Mouse (Mus musculus) neutrophil, adult 59 days (primary cell): ENCODE data around the gene Casp12. TPM values are rescaled to one million over a fixed set of nuclear protein-coding genes. Genes with fewer than 3 reads are reported as not detected.

Experiments used
- total RNA-seq, 2 experiments: library from RNA; stranded (reverse); gene quantifications; 1 replicate in 1 of 2; 2 replicates in 1 of 2; pipeline ENCODE4 v1.2.4; 2023

Casp12 gene
- total RNA-seq: under 1 TPM; 0.97 to 1.00 TPM

GRCm38 (mm10) chr9:5345291-5345898, at the start of gene Casp12:
Gene Casp12 (plus strand): TSS chr9:5345430.

GRCm38 (mm10) chr9:5298329-5299131, 46.7 kb upstream of the Casp12 start, which contains the start of gene Casp1:
Gene Casp1 (plus strand): TSS chr9:5298517.

GRCm38 (mm10) chr9:5308561-5308960, 36.7 kb upstream of the Casp12 start, which contains the start of gene Casp4:
Gene Casp4 (plus strand): TSS chr9:5308828.

Other genes starting within 250 kb of the Casp12 start
- 10 to 100 TPM; 36.0 to 44.0 TPM for gene Casp1, start 46.9 kb upstream of the Casp12 start, total RNA-seq
- 10 to 100 TPM; 54.5 to 57.2 TPM for gene Casp4, start 36.6 kb upstream of the Casp12 start, total RNA-seq